Mouse (Mus musculus) embryonic facial prominence, embryonic 11.5 days (tissue): ENCODE measurements around the gene Hoxd12. TPM values are rescaled to one million over a fixed set of nuclear protein-coding genes. Genes with fewer than 3 reads are reported as not detected.

Source experiments
- ATAC-seq: fragments of 200-750 bp; cut with Nextera tagmentation; replicated peaks from 2 replicates; pipeline ENCODE4 v1.8.0; 2017; ENCODE audit warnings: low read depth; ENCODE audit not compliant: insufficient number of reproducible peaks, low FRiP score, low TSS enrichment
- DNase-seq: peaks from one replicate; pipeline ENCODE4 v3.0.0-alpha.2; 2015; ENCODE audit warnings: low spot score
- H3K27ac ChIP-seq: fragments of 300-500 bp; sonication (generic); replicated peaks from 2 replicates; pipeline ENCODE4 v1.5.1; 2014; ENCODE audit warnings: mild to moderate bottlenecking, low read depth, low read length, control low read depth
- H3K27me3 ChIP-seq: fragments of 300-500 bp; sonication (generic); 2 replicates; pipeline ENCODE4 v1.6.1; 2014; ENCODE audit warnings: mild to moderate bottlenecking, low read length, moderate library complexity, mixed read lengths; ENCODE audit not compliant: control insufficient read depth, insufficient read depth
- H3K36me3 ChIP-seq: fragments of 300-500 bp; sonication (generic); replicated peaks from 2 replicates; pipeline ENCODE4 v1.6.1; 2014; ENCODE audit warnings: low read depth, mild to moderate bottlenecking, low read length, moderate library complexity, mixed read lengths; ENCODE audit not compliant: control insufficient read depth, insufficient read depth
- H3K4me1 ChIP-seq: fragments of 300-500 bp; sonication (generic); 2 replicates; pipeline ENCODE4 v1.6.1; 2014; ENCODE audit warnings: low read length, mixed read lengths; ENCODE audit not compliant: control insufficient read depth, insufficient read depth
- H3K4me2 ChIP-seq: fragments of 300-500 bp; sonication (generic); 2 replicates; pipeline ENCODE4 v1.6.1; 2014; ENCODE audit warnings: low read depth, mild to moderate bottlenecking, control low read depth, low read length, moderate library complexity
- H3K4me3 ChIP-seq: fragments of 300-500 bp; sonication (generic); 2 replicates; pipeline ENCODE4 v1.5.1; 2014; ENCODE audit warnings: low read depth, low read length, control low read depth
- H3K9ac ChIP-seq: fragments of 300-500 bp; sonication (generic); replicated peaks from 2 replicates; pipeline ENCODE4 v1.6.1; 2014; ENCODE audit warnings: mild to moderate bottlenecking, control low read depth, low read length
- H3K9me3 ChIP-seq: fragments of 300-500 bp; sonication (generic); replicated peaks from 2 replicates; pipeline ENCODE4 v1.6.1; 2016; ENCODE audit warnings: mild to moderate bottlenecking, low read length, inconsistent platforms, mixed read lengths; ENCODE audit not compliant: control insufficient read depth
- WGBS: fragments of 180-500 bp; shearing (Covaris S2); extraction: QIAGEN DNeasy Blood & Tissue Kit; methylation state at CpG from one replicate; pipeline ENCODE4 v1.1.7; 2014; 5-methylcytosine and 5-hydroxymethylcytosine counted together
- polyA plus RNA-seq: library from polyadenylated mRNA; unstranded; fragments of >200 nt; fragmentation: Nextera tagmentation; extraction: Ambion mirVana; gene quantifications from 2 replicates; pipeline ENCODE4 v1.2.1, GENCODE M21; 2014

Gene Hoxd12
- polyA plus RNA-seq, 1 experiment from 2014 or later = not detected

DNA sequence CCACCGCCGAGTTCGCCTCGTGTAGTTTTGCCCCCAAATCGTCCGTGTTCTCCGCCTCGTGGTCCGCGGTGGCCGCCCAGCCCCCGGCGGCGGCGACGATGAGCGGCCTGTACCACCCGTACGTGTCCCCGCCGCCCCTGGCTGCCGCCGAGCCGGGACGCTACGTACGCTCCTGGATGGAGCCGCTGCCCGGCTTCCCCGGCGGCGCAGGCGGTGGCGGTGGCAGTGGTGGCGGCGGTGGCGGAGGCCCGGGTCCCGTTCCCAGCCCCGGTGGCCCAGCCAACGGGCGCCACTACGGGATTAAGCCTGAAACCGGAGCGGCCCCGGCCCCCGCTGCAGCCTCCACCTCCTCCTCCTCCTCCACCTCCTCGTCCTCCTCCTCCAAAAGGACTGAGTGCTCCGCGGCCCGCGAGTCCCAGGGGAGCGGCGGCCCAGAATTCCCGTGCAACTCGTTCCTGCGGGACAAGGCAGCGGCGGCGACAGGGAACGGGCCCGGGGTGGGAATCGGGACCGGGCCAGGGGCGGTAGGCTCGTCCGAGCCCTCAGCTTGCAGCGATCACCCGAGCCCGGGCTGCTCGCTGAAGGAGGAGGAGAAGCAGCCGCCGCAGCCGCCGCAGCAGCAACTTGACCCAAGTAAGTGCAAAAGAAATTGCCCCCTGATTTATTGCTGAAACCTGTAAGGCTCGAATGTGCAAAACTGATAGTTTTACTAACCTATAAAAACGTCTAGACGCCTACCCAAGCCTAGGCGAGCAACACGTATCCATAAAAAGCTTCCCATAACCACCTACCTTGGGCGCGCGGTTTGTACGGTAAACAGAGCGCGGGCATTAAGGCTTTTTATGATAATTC lies 23.6 kb downstream of the Hoxd12 start:
- ATAC-seq (no peak), DNase-seq (no peak)
- Histone ChIP-seq H3K4me3 (peak overlapping the region; percentile 30), H3K9ac (no peak overlapping the region), H3K9me3 (no peaks in the 10 kb centered on the region), H3K27ac (no peak overlapping the region), H3K4me2 (peak overlapping the region; percentile 46), H3K27me3 (peaks cover 81% of the 10 kb centered on the region), H3K36me3 (no peaks in the 10 kb centered on the region), H3K4me1 (no peaks in the 10 kb centered on the region; the same call in 1 of the 2 replicates)
- under 1% methylated on average over 70 of the region's 86 CpGs for WGBS

DNA sequence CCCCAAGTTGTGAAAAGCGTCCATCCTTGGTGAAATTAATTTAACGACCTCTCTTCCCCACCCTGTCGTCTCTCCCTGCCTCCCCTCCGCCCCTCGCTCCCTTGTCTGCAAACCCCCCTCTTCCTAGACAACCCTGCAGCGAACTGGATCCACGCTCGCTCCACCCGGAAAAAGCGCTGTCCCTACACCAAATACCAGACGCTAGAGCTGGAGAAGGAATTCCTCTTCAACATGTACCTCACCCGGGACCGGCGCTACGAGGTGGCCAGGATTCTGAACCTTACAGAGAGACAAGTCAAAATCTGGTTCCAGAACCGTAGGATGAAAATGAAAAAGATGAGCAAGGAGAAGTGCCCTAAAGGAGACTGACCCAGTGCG lies 24.2 kb downstream of the Hoxd12 start:
- DNase-seq (no peak), ATAC-seq (no peak)
- H3K27ac ChIP-seq = no peak overlapping the region
- no peak overlapping the region for H3K4me2 ChIP-seq
- no peaks in the 10 kb centered on the region for H3K9me3 ChIP-seq
- no peaks in the 10 kb centered on the region; the same call in 1 of the 2 replicates for H3K4me1 ChIP-seq
- under 1% methylated on average over 17 of the region's 17 CpGs for WGBS
- no peaks in the 10 kb centered on the region for H3K36me3 ChIP-seq
- no peak overlapping the region for H3K4me3 ChIP-seq
- peaks cover 81% of the 10 kb centered on the region for H3K27me3 ChIP-seq
- H3K9ac ChIP-seq = no peak overlapping the region

DNA sequence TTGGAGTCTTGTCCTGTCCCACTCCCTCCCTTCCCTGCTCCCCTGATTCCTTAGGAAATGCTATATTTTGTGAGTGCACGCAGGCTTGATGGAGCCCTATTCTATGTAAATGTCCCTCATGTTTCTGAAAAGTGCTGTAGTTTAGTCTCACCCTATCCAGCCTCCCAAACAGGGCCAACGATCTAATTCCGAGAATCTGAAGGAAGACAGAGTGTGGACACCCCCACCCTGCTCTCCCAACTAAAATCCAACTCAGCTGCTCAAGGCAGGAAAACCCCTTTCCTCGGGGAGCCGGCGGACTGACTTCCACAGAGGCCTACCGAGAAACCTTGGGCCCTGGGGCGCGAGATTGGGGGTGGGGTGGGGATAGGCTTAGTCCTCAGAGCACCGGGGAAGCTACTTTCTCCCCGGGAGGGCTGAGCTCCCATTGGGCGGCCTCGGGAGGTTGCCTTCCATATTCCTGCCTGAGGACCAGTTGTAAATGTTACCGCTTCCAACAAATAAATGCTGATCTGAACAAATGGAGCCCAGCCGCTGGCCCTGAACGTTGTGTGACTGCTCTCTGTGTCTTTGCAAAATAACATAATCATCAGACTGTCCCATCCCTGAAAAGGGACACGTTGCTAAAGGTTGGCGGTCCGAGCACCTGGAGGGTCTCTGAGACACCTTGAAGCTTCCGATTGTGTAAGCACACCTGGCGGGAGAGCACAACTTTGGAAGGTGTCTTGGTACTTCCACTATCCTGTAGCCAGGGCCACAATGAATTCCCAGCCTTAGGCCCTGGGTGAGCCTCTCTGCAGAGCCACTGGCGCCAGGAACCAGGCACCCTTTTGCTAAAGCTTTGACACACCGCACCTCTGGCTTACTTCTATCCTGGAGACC lies 25.1 kb downstream of the Hoxd12 start:
- H3K36me3 ChIP-seq = no peaks in the 10 kb centered on the region
- peaks cover 5% of the 10 kb centered on the region for H3K4me1 ChIP-seq
- H3K9me3 ChIP-seq = no peaks in the 10 kb centered on the region
- H3K4me2 ChIP-seq = no peak overlapping the region
- no peak for ATAC-seq
- no peak for DNase-seq
- no peak overlapping the region for H3K9ac ChIP-seq
- no peak overlapping the region for H3K27ac ChIP-seq
- H3K4me3 ChIP-seq = no peak overlapping the region
- 2% methylated on average over 23 of the region's 23 CpGs for WGBS
- H3K27me3 ChIP-seq = peaks cover 85% of the 10 kb centered on the region

DNA sequence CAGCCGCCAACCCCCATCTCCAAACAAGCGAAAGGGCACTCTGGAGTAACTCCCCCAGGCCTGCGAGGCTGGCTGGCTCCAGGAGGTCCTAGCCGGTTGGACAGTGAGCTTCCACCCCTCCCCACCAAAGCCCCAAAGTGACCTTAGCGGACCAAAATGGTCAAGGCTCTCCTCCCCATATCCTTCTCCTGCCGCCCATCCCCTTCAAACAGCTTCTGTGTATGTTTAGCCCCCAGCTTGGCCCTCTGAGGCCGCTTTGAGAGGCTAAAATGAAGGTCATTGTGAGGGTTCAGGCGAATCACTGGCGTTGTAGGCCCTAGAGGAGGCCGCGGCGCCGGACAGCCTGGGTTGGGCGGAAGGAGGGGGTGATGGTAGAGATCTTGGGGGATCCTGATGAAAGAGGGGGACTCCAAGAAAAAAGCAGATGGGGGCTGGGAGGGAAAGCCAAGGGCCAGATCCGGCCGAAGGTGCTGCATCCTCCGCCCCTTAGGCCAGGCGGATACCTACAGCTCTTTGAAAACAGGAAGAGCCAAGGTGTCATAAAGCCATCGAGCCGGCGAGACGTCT lies 25.8 kb downstream of the Hoxd12 start:
- Histone ChIP-seq H3K4me3 (no peak overlapping the region), H3K27ac (no peak overlapping the region), H3K9me3 (no peaks in the 10 kb centered on the region), H3K36me3 (no peaks in the 10 kb centered on the region), H3K9ac (no peak overlapping the region), H3K4me2 (no peak overlapping the region), H3K27me3 (peaks cover 85% of the 10 kb centered on the region), H3K4me1 (peaks cover 12% of the 10 kb centered on the region)
- DNase-seq = no peak
- whole genome bisulfite sequencing = 1% methylated on average over 22 of the region's 22 CpGs
- no peak for ATAC-seq

DNA sequence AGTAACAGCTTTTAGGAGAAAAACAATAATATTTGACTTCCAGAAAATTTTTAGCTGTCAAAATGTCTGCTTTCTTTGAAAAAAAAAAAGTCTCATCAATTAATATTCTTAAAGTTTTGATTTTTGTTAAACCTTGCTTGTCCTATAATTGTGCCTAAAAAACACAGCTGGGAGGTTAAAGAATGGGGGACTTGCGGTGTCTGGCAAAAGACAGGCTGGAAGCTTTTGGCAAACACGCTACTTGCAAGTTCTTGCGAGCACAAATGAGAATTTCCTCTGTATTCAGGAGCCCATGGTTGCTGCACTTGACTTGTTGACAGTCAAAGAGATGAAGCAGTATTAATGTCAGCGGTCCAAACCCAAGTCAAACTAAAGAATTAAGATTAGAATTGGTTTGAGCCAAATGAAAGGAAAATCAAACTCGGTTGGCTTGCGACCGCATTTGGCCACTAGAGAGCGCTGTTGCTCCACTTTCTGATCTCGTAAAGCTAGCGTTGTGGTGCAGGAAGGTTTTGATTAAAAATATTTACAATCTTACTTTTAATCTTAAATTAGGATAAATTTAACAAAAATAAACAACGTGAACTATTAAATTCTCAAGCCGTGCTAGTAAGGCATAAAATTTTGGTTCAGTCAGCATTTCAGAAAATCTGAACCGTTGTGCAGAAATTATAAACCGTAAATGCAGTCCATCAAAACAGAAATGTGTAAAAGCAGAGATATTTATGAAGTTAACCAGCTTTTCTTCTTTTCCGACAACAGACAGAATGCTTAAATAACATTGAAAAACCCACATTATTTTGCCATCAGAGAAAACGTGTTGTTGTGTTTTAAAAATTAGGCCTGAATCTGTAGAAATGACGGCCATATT lies 27.4 kb downstream of the Hoxd12 start:
- no peak overlapping the region for H3K27ac ChIP-seq
- H3K4me2 ChIP-seq = no peak overlapping the region
- DNase-seq (peak; percentile 89), ATAC-seq (no peak)
- WGBS = 10% methylated on average over 17 of the region's 17 CpGs
- no peaks in the 10 kb centered on the region for H3K36me3 ChIP-seq
- H3K27me3 ChIP-seq = peaks cover 83% of the 10 kb centered on the region
- peaks cover 14% of the 10 kb centered on the region for H3K4me1 ChIP-seq
- H3K4me3 ChIP-seq = no peak overlapping the region
- no peak overlapping the region for H3K9ac ChIP-seq
- no peaks in the 10 kb centered on the region for H3K9me3 ChIP-seq

DNA sequence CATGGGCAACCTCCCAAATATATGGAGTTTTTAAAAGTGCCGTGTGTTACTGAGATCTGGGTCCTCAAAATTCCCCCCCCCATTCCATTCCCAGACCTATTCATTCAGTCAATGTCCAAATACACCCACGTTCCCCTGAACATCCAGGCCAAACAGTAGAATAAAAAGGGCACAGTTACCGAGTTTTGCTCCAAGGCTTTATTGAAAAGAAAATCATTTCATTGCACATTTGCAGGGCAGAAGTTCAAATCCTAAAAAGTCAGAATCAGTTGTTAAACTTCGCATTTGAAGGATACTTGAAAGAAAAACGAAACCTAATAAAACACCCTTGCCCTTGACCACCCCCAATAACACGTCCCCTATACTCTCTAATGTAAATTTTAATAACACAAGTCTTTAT lies 28.0 kb downstream of the Hoxd12 start:
- DNase-seq (no peak), ATAC-seq (no peak)
- Histone ChIP-seq H3K4me1 (peaks cover 14% of the 10 kb centered on the region), H3K4me3 (no peak overlapping the region), H3K9me3 (no peaks in the 10 kb centered on the region), H3K27me3 (peaks cover 83% of the 10 kb centered on the region), H3K4me2 (no peak overlapping the region), H3K36me3 (no peaks in the 10 kb centered on the region), H3K9ac (no peak overlapping the region), H3K27ac (no peak overlapping the region)
- 15% methylated on average over 6 of the region's 6 CpGs for WGBS

DNA sequence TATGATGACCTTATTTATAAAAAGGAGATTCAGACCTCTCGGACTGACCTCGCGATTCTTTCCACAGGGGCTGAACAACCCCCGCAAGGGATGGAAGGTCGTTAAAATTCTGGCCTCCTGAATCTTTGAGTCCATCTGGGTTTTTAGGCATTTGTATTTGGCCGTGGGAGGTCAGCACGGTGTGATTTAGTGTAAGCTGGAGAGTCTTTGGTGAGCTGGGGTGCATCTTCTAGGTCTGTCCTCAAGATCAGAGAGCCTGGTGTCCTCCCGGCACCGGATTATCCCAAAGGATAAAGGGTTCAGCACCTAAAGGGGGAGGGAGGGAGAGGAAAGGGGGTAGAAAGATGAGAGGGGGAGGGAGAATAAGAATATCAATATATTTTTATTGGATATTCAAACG lies 28.5 kb downstream of the Hoxd12 start:
- ATAC-seq (no peak), DNase-seq (no peak)
- Histone ChIP-seq H3K4me1 (peaks cover 14% of the 10 kb centered on the region), H3K4me3 (no peak overlapping the region), H3K9ac (no peak overlapping the region), H3K4me2 (no peak overlapping the region), H3K27me3 (peaks cover 82% of the 10 kb centered on the region), H3K36me3 (no peaks in the 10 kb centered on the region), H3K9me3 (no peaks in the 10 kb centered on the region), H3K27ac (no peak overlapping the region)
- 3% methylated on average over 10 of the region's 10 CpGs for WGBS
